ENCODE assay signal across 18 mouse cellular contexts in genomic region chr12:7739352-7739994, GRCm38 (mm10).
DNase-seq lines count a peak whose midpoint lies in the region; ATAC-seq lines count a peak whose summit lies in the region.
"Had no signal": no experiment of that assay in that cellular context is flagged by ENCODE, and none has a peak within 500 bp of the region (broad histone marks: within the 10 kb centered on the region; RNA-seq: fewer than 3 reads in every experiment).

No protein-coding gene starts in this region.

- H3K36me3 ChIP-seq in hindbrain, embryonic 11.5 days (ENCODE audit: control insufficient read depth, insufficient read depth, low read length) = no peaks in the 10 kb centered on the region
- no peaks in the 10 kb centered on the region for H3K36me3 ChIP-seq in hindbrain, embryonic 10.5 days
- no peaks in the 10 kb centered on the region for H3K36me3 ChIP-seq in hindbrain, embryonic 15.5 days
- H3K36me3 ChIP-seq in midbrain, embryonic 15.5 days (replicated peaks) = no peaks in the 10 kb centered on the region
- H3K36me3 ChIP-seq: lung, embryonic 15.5 days had no signal

- H3K27me3 ChIP-seq in hindbrain, embryonic 11.5 days (ENCODE audit: control insufficient read depth, insufficient read depth, low read length) = no peaks in the 10 kb centered on the region
- H3K27me3 ChIP-seq in hindbrain, embryonic 10.5 days (ENCODE audit: insufficient read depth, poor library complexity, severe bottlenecking) = no peaks in the 10 kb centered on the region
- H3K27me3 ChIP-seq in hindbrain, embryonic 15.5 days = no peaks in the 10 kb centered on the region
- no peaks in the 10 kb centered on the region for H3K27me3 ChIP-seq in midbrain, embryonic 15.5 days (replicated peaks)
- H3K27me3 ChIP-seq: CH12.LX; lung, embryonic 15.5 days had no signal

- ATAC-seq in hindbrain, embryonic 11.5 days (ENCODE audit: low FRiP score) = peak; percentile 89
- ATAC-seq in hindbrain, embryonic 15.5 days (ENCODE audit: low FRiP score, low read depth) = peak; percentile 71; the same call in 1 of the 2 replicates
- peak; percentile 86 for ATAC-seq in midbrain, embryonic 15.5 days (replicated peaks)
- no peak for ATAC-seq in megakaryocyte-erythroid progenitor cell, adult 5-6 weeks (replicated peaks; ENCODE audit: low FRiP score, low TSS enrichment, poor library complexity, severe bottlenecking)

- H3K4me1 ChIP-seq in hindbrain, embryonic 11.5 days (replicated peaks; ENCODE audit: control insufficient read depth, insufficient read depth, low read length) = 0 out of 2 replicates have a peak, but pooled peaks cover 2% of the 10 kb centered on the region
- H3K4me1 ChIP-seq in hindbrain, embryonic 10.5 days (replicated peaks) = no peaks in the 10 kb centered on the region
- peaks cover 3% of the 10 kb centered on the region; the same call in 1 of the 2 replicates for H3K4me1 ChIP-seq in hindbrain, embryonic 15.5 days (replicated peaks)
- peaks cover 3% of the 10 kb centered on the region for H3K4me1 ChIP-seq in midbrain, embryonic 15.5 days
- H3K4me1 ChIP-seq: lung, embryonic 15.5 days had no signal

- no peak overlapping the region for H3K9ac ChIP-seq in hindbrain, embryonic 11.5 days (ENCODE audit: low read depth, low read length)
- H3K9ac ChIP-seq in hindbrain, embryonic 15.5 days = no peak overlapping the region
- H3K9ac ChIP-seq in midbrain, embryonic 15.5 days = no peak overlapping the region
- H3K9ac ChIP-seq: liver, embryonic 14.5 days; lung, embryonic 15.5 days had no signal

- WGBS in hindbrain, embryonic 11.5 days = 71% methylated on average over 5 of the region's 5 CpGs
- 77% methylated on average over 5 of the region's 5 CpGs for WGBS in hindbrain, embryonic 10.5 days
- WGBS in hindbrain, embryonic 15.5 days = 42% methylated on average over 5 of the region's 5 CpGs
- WGBS in midbrain, embryonic 15.5 days = 45% methylated on average over 5 of the region's 5 CpGs

- H3K27ac ChIP-seq in hindbrain, embryonic 11.5 days (ENCODE audit: low read depth, low read length) = no peak overlapping the region
- H3K27ac ChIP-seq in hindbrain, embryonic 10.5 days = no peak overlapping the region
- H3K27ac ChIP-seq in hindbrain, embryonic 15.5 days (replicated peaks) = peak overlapping the region; percentile 51; the same call in 1 of the 2 replicates
- H3K27ac ChIP-seq in midbrain, embryonic 15.5 days = 0 out of 2 replicates have a peak overlapping the region, but pooled peaks have one; percentile 45
- H3K27ac ChIP-seq: liver, embryonic 14.5 days; lung, embryonic 15.5 days; macrophage had no signal

- H3K4me2 ChIP-seq in hindbrain, embryonic 11.5 days (replicated peaks; ENCODE audit: low read depth, low read length) = no peak overlapping the region
- H3K4me2 ChIP-seq in hindbrain, embryonic 15.5 days = no peak overlapping the region
- no peak overlapping the region for H3K4me2 ChIP-seq in midbrain, embryonic 15.5 days
- H3K4me2 ChIP-seq: lung, embryonic 15.5 days had no signal

- H3K4me3 ChIP-seq in hindbrain, embryonic 11.5 days (ENCODE audit: low read depth, low read length) = no peak overlapping the region
- no peak overlapping the region for H3K4me3 ChIP-seq in hindbrain, embryonic 10.5 days
- no peak overlapping the region for H3K4me3 ChIP-seq in hindbrain, embryonic 15.5 days
- no peak overlapping the region for H3K4me3 ChIP-seq in midbrain, embryonic 15.5 days
- H3K4me3 ChIP-seq: lung, embryonic 15.5 days had no signal

- peak; percentile 25 for DNase-seq in hindbrain, embryonic 11.5 days (ENCODE audit: low spot score)
- DNase-seq in hindbrain, embryonic 10.5 days (ENCODE audit: low spot score) = no peak
- peak; percentile 25 for DNase-seq in retina, embryonic 14.5 days (ENCODE audit: low spot score)
- DNase-seq in testis, postnatal 14 days (ENCODE audit: low spot score) = no peak
- DNase-seq in right cerebral cortex, adult 2 months (ENCODE audit: low spot score in 2 of 2) = no peak
- DNase-seq: cerebellum, adult 8-10 months; gastrocnemius, postnatal 14 days; kidney, adult 11 months; kidney, postnatal 10 days; right cerebral cortex, adult 18-20 months; thymus, postnatal 36 days had no signal

- no peaks in the 10 kb centered on the region for H3K9me3 ChIP-seq in hindbrain, embryonic 11.5 days (ENCODE audit: control insufficient read depth, low read length)
- H3K9me3 ChIP-seq in hindbrain, embryonic 10.5 days = no peaks in the 10 kb centered on the region
- no peaks in the 10 kb centered on the region for H3K9me3 ChIP-seq in hindbrain, embryonic 15.5 days
- no peaks in the 10 kb centered on the region for H3K9me3 ChIP-seq in midbrain, embryonic 15.5 days
- H3K9me3 ChIP-seq: lung, embryonic 15.5 days had no signal

Comparison
In these comparisons a context has a peak if more than half of its experiments do, and no peak if none do; other contexts are left out.
1. DNase-seq: peak in hindbrain, embryonic 11.5 days (single experiment) and retina, embryonic 14.5 days (single experiment); none in hindbrain, embryonic 10.5 days (single experiment), testis, postnatal 14 days (single experiment) and right cerebral cortex, adult 2 months (0 of 2).
2. H3K27ac ChIP-seq: peak in hindbrain, embryonic 15.5 days (single experiment) and midbrain, embryonic 15.5 days (single experiment); none in hindbrain, embryonic 11.5 days (single experiment) and hindbrain, embryonic 10.5 days (single experiment).